Mouse (Mus musculus) spleen, postnatal 10 days (tissue): Measurements from ENCODE around the gene Lrrc4c.

ENCODE experiments used
- DNase-seq, 2 experiments: peaks; one replicate each; pipeline ENCODE4 v3.0.0; 2021 to 2022; ENCODE audit warnings: low spot score in 2 of 2

The Lrrc4c gene

DNA sequence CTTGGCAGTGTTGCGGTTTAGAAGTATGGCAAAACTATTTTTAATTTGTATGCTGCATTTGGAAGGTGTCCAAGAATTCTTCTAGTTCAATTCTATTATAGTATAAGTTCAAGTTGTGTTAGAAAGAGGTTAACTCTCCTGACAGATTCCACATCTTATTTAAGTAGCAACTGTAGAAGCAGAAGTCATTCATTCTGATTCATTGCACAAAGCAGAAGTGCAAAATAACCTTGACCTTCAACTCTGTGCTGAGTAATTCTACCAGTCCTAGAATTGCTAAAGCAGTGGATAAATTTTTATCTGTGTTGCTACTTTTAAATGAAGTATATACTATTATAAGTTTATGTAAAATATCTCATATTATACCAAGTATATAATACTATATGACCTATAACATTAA, 916.1 kb downstream of the Lrrc4c start:
- no peak for DNase-seq

- DNase-seq, result no peak
These were observed 956.7 kb downstream of the Lrrc4c start for GRCm38 (mm10) chr2:97274651-97275050.

GRCm38 (mm10) chr2:97284986-97285385, 967.0 kb downstream of the Lrrc4c start:
- no peak for DNase-seq

DNA sequence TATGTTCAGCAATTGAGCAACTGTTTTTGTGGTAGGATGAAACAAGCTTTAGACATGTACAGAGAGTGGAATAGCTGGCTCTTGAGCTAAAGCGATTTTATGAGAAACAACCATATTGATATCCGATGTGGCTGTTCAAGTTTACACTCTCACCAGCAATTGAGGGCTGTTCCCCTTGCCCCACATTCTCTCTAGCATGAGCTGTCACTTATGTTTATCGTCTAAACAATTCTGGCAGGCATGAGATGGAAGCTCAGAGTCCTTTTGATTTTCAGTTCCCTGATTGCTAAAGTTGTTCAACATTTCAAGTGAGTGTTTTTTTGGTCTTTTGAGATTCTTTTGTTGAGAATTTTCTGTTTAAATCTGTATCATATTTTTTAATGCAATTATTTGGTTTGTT, 976.2 kb downstream of the Lrrc4c start:
- DNase-seq, result no peak

DNA sequence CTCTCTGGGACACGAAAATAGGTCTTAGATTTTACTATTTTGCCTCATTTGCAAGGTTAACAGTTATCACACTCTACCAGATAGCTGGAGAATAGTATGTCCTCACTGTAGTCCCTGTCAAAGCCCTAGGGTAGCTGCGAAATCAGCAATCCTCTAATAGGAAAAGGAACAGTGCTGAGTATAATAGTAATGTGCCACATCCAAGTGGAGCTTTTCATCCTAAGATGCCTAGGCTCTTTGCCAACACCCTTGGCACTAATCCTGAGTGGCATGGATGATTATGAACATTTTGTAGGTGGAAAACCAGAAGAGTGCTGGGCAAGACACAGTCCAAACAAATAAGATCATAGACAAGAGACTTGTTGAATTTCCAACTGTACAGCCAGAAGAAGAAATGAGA, 981.7 kb downstream of the Lrrc4c start:
- DNase-seq, result no peak

DNA sequence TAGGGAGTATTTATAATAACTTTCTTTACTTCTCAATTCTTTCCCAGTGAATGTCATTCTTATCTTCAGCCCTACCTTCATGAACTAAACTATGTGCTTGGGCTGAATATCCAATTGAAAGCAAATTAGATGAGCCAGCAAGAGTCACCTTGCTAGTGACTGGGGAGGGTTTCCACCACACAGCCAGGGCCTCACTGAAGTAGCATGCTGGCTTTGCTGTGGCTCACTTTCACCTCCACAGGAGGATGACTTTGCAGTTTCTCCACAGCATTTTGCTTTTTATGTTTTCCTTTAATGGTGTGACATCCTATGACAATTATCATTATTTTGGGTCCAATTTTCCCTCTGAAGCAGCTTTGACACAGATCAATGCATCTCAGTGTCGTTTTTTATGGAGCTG, 1000.0 kb downstream of the Lrrc4c start:
- DNase-seq, result no peak

GRCm38 (mm10) chr2:97318536-97318935, 1000.6 kb downstream of the Lrrc4c start:
- DNase-seq, result no peak

GRCm38 (mm10) chr2:97332084-97332682, 1014.2 kb downstream of the Lrrc4c start:
- DNase-seq, result no peak

DNA sequence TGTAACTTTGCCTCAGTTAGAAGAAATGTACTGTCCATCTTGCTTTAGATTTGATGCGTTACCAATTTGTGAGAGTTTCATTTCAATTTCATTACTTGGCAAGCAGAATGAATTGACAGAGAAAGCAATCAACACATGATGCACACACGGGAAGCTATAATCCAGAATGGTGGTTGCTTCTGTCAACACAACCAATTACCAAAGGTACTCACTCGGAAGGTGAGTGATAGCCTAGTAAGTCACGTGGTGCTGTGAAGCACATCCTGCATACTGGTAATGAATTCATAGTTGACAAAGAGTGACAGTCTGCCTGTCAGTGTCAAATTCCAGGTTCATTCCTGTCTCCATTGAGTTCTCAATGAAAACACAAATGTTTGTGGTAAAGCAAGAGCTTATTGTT, 1021.7 kb downstream of the Lrrc4c start:
- DNase-seq, result no peak

DNA sequence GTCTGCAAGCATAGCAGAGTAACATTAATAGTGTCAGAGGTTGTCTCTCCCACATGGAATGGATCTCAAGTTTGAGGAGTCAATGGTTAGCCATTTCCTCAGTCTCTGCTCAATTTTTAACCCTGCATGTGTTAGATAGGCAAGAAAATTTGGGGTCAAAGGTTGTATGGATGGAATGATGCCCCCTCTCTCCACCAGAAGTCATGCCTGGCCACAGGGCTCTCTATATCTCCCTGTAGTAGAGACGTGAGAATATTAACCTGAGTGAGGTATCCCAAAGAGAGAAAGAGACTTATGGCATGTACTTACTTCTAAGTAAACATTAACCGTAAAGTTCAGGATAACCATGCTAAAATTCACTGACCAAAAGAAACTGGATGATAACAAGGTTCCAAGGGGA, 1043.3 kb downstream of the Lrrc4c start:
- DNase-seq, result no peak

DNA sequence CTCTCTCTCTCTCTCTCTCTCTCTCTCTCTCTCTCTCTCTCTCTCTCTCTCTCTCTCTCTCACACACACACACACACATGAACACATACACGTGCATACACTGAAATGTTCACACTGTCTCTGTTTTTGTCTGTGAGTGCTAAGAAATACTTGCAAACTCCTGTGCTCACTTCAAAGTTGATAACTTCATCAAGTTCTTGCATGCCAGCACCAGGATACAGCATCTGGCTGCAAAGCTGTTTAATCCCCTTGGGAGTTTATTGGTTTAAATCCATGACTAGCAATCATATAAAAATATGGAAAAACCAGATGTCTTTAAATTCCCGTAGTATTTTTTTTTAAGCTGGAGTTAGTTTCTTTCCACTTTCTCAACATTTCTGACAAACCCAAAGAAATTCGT, 1052.0 kb downstream of the Lrrc4c start:
- DNase-seq, result no peak

DNA sequence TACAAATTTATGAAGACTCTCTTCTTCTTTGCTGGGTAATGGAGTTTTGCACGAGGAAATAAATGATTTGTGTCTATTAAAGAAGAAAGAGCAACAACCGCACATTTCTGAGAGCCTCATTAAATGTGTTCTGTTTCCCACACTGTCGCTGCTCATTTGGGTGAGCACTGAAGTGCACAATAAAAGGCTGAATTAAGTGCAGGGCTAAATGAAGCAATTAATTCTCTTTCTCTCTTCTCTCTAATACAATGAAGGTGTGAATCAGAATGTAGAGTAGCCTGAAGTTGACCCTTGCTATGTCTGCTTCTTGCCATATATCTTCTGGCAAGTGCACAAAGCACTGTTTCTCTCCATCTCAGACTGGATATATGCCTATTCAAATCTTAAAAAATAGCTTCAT, 1073.5 kb downstream of the Lrrc4c start:
- DNase-seq, result no peak

- no peak for DNase-seq
These were observed 1073.9 kb downstream of the Lrrc4c start for GRCm38 (mm10) chr2:97391876-97392275.

DNA sequence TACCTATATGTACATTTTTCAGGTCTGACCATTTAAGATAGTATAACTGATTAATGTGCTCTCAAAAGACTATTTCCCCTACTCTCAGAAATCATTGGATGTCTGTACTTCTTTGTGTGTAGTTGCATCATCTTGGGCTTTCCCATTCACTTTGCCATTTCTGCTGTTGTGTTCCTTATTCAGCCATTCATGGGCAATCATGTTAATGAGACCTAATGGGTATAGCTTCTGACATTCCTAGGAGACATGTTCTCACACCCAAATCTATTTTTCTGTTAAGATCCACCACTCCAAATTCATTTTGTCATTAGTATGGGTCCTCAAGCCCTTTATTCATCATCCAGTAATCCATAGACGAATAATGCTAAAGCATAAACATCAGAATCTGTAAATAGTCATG, 1095.1 kb downstream of the Lrrc4c start:
- no peak for DNase-seq

DNA sequence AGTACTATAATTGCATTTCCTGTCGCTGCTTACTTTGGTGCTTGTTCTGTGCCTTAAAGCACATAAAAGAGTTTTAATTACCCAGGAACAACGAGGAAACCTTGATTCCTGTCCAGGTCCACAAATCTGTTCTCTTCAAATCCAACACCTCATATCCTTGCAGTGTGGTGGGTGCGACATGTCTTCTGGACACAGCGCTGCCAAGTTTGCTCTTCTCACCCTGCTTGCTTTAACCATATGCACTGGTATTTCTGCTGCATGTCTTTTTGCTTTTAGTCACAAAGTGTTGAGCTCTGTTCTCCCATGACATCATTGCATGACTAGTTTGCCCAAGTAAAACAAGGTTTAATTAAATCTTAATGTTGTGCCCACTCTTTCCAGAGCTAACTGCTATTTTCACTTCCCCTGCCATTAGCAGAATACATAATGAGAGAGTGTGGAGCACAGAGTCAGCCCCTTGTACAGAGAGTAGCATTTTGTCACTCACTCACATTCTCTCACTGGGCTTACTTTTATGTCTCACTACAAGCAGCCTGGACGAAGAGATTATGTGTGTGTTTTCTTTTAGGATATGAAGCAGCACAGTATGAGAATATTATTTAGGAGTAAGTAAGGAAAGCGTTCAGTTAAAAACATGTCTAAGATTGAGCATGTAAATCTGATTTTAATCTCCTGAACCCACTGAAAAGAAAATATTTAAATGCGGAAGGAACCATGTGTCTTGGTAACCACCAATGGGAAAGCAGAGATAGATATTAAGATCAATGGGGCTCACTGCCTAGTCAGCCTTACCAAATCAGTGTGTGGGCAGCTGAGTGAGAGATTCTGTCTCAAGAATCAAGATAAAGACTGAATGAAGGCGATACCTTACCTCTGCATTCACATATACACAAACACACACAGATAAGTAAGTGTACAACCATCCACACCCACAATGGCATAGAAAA, 1096.7 kb downstream of the Lrrc4c start:
- no peak for DNase-seq

GRCm38 (mm10) chr2:97434140-97434539, 1116.2 kb downstream of the Lrrc4c start:
- DNase-seq, result no peak

- no peak for DNase-seq
These were observed 1117.6 kb downstream of the Lrrc4c start for GRCm38 (mm10) chr2:97435616-97436015.

- no peak for DNase-seq
These were observed 1119.8 kb downstream of the Lrrc4c start for GRCm38 (mm10) chr2:97437767-97438166.

GRCm38 (mm10) chr2:97463573-97463972, 1145.6 kb downstream of the Lrrc4c start:
- no peak for DNase-seq

DNA sequence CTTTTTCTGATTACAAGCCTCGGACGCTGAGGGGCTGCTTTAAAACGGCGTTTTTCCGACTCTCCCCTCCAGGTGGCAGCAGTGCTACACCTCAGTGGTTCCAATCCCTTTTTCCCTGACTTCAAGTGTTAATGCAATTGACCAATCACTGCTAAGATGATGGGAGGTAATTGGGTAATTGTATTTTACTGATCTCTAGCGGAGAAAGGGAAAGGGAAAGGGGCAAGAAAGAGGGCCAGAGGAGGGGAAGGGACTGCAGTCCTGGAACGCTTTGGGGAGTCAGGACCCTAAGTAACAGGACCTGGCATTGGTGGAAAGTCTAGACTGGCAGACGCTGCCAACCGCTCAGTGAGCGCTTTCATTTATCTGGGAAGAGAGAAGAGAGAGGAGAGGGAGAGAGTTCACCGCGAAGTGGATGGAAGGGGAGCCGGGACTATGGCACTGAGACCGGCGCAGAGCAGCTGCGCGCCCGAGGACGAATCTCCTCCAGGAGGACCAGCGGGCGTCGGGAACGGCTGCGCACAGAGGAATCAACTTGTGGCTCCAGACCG, 1148.3 kb downstream of the Lrrc4c start:
- peak; percentile 7 to 42 for DNase-seq

- no peak for DNase-seq
These were observed 1149.1 kb downstream of the Lrrc4c start for GRCm38 (mm10) chr2:97467031-97467549.

DNA sequence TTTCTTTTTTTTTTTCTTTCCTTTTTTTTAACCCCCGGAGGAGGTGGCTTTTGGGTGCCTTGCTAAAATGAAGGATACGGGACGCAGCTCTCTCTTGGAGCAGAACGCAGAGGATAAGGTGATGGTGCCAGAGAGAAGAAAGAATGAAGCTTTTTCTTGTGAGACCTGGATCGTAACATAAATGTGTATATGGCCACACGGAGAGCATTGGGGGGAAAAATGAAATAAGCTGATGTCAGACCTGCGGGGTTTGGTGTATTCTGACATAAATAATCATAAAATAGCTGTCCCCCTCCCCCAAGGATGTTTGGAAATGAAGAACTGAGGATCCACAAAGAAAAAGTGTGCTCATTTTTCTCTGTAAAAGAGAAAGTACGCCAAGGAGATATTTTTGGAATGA, 1149.7 kb downstream of the Lrrc4c start:
- DNase-seq, result no peak

GRCm38 (mm10) chr2:97468372-97468771, 1150.4 kb downstream of the Lrrc4c start:
- DNase-seq, result no peak
